8 mouse cellular contexts compared by ENCODE assay signal in the genomic region with DNA sequence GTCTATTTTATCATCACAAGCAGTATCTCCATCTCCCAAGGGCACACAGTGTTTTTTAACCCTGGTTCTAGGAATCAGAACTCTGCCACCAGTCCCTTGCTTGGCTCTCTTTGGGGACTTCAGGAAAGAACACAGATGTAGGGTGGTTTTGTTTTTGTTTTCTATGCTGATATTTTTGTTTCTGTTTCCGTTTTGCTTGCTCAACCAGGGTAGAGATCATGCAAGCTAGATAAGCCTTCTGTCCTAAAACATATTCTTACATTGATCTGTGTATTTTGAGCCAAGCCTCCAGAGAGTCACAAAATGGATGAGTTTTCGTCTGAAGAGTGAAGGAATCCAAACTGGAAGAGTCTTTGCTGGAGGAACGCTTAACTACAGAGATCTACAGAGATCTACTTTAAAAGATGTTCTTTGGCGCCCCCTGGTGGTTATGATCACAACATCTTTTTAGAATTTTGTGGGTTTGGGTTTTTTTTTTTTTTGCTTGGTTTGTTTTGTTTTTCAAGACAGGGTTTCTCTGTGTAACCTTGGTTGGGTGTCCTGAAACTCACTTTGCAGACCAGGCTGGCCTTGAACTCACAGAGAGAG. TPM values are rescaled to one million over a fixed set of nuclear protein-coding genes. Genes with fewer than 3 reads are reported as not detected.
DNase-seq lines count a peak whose midpoint lies in the region; ATAC-seq and TF ChIP-seq lines count a peak whose summit lies in the region.

No protein-coding gene starts in this region.

- no peak overlapping the region for H3K4me2 ChIP-seq in hindbrain, postnatal 0 days (ENCODE audit: low read depth, low read length)

- H3K9me3 ChIP-seq in hindbrain, postnatal 0 days (ENCODE audit: low read length): no peaks in the 10 kb centered on the region

- peak; percentile 73 for TF ChIP-seq CTCF in hindbrain, postnatal 0 days (IDR thresholded peaks at IDR 0.05; ENCODE audit: low read depth)
- TF ChIP-seq CTCF in liver, adult 2 months (IDR thresholded peaks at IDR 0.05; ENCODE audit: low read depth, low read length): no peak

- no peaks in the 10 kb centered on the region for H3K27me3 ChIP-seq in hindbrain, postnatal 0 days (ENCODE audit: insufficient read depth, low read length)
- H3K27me3 ChIP-seq in liver, adult 2 months (ENCODE audit: control insufficient read depth, insufficient read depth, low read length): no peaks in the 10 kb centered on the region

- no peaks in the 10 kb centered on the region for H3K36me3 ChIP-seq in hindbrain, postnatal 0 days (ENCODE audit: insufficient read depth, low read length)
- no peaks in the 10 kb centered on the region for H3K36me3 ChIP-seq in liver, adult 2 months (ENCODE audit: control insufficient read depth, insufficient read depth, low read length)

- no peak overlapping the region for H3K9ac ChIP-seq in hindbrain, postnatal 0 days (replicated peaks; ENCODE audit: low read length)
- H3K9ac ChIP-seq in liver, adult 2 months (ENCODE audit: low read depth, low read length): no peak overlapping the region

- H3K4me3 ChIP-seq in hindbrain, postnatal 0 days (ENCODE audit: low read length): no peak overlapping the region
- peak overlapping the region; percentile 56; the same call in 1 of the 2 replicates for H3K4me3 ChIP-seq in liver, adult 2 months (ENCODE audit: insufficient read depth, low read depth, low read length)

- no peak for ATAC-seq in hindbrain, postnatal 0 days
- peak; percentile 50; the same call in 1 of the 2 replicates for ATAC-seq in neutrophil, adult 5-6 weeks (ENCODE audit: extremely low read depth, insufficient number of reproducible peaks, low FRiP score, poor library complexity, severe bottlenecking)
- no peak; the same call in 1 of the 2 replicates for ATAC-seq in erythroid progenitor cell, adult 5-6 weeks (replicated peaks; ENCODE audit: low FRiP score, poor library complexity, severe bottlenecking)

- peak; percentile 81 for DNase-seq in urinary bladder, postnatal 14 days (ENCODE audit: low spot score)
- no peak for DNase-seq in urinary bladder, adult 18-20 months (ENCODE audit: low spot score in 2 of 2)
- peak; percentile 51 for DNase-seq in adrenal gland, adult 2 months
- DNase-seq in embryo, embryonic 10.5 days (ENCODE audit: low spot score): peak; percentile 93
- peak; percentile 94 for DNase-seq in hindbrain, postnatal 0 days (ENCODE audit: low spot score)
- peak; percentile 60 for DNase-seq in liver, adult 2 months (ENCODE audit: extremely low read depth, low read depth, low spot score)

- no peaks in the 10 kb centered on the region for H3K79me2 ChIP-seq in liver, adult 2 months (ENCODE audit: control insufficient read depth, insufficient read depth, low read length)

- WGBS in hindbrain, postnatal 0 days: 21% methylated on average over 4 of the region's 4 CpGs
- WGBS in liver, adult 2 months: 6% methylated on average over 4 of the region's 4 CpGs

- no peaks in the 10 kb centered on the region for H3K4me1 ChIP-seq in hindbrain, postnatal 0 days (ENCODE audit: insufficient read depth, low read length)
- H3K4me1 ChIP-seq in liver, adult 2 months (ENCODE audit: control insufficient read depth, insufficient read depth, low read length): no peaks in the 10 kb centered on the region

- no peak overlapping the region for H3K27ac ChIP-seq in hindbrain, postnatal 0 days
- H3K27ac ChIP-seq in liver, adult 2 months (replicated peaks; ENCODE audit: insufficient read depth, low read depth, low read length): no peak overlapping the region

- no peak for TF ChIP-seq POLR2A in liver, adult 2 months (IDR thresholded peaks at IDR 0.05; ENCODE audit: extremely low read depth, insufficient read depth, low read length)

RNA-seq across cellular contexts. Expression of a gene that starts 8.9 kb away (rescaled TPM):
- 10 to 100 TPM; 27.3 to 30.0 TPM for total RNA-seq in adrenal gland, adult 2 months (2021)
- polyA plus RNA-seq in adrenal gland, adult 2 months (2012; rRNA removed): 33.0 and 39.6 TPM in 2 replicates
- 32.1 and 54.8 TPM in 2 replicates for total RNA-seq in hindbrain, postnatal 0 days (2014; rRNA removed)
- polyA plus RNA-seq in hindbrain, postnatal 0 days (2015; fragmentation: Nextera tagmentation; extraction: Ambion mirVana): 19.3 and 22.6 TPM in 2 replicates
- 1.0 and 3.1 TPM in 2 replicates for total RNA-seq in liver, adult 2 months (2014; rRNA removed)
- 5.0 and 5.6 TPM in 2 replicates for polyA plus RNA-seq in liver, adult 2 months (2012; rRNA removed)
- 59.9 and 68.9 TPM in 2 replicates for total RNA-seq in neutrophil, adult 5-6 weeks (2017)
- total RNA-seq in erythroid progenitor cell, adult 5-6 weeks (2015; ENCODE audit: low replicate concordance): 11.5 and 14.3 TPM in 2 replicates
- total RNA-seq in erythroid progenitor cell, adult 5-6 weeks (2017; ENCODE audit: low replicate concordance): 3.5 and 9.0 TPM in 2 replicates

RNA-seq across cellular contexts. Expression of a gene that starts 35.8 kb away (rescaled TPM):
- total RNA-seq in adrenal gland, adult 2 months (2021): under 1 TPM; 0.17 to 0.55 TPM
- 0.45 and 0.86 TPM in 2 replicates for polyA plus RNA-seq in adrenal gland, adult 2 months (2012; rRNA removed)
- total RNA-seq in hindbrain, postnatal 0 days (2014; rRNA removed): 5.9 and 11.1 TPM in 2 replicates
- polyA plus RNA-seq in hindbrain, postnatal 0 days (2015; fragmentation: Nextera tagmentation; extraction: Ambion mirVana): 7.0 and 7.8 TPM in 2 replicates
- not detected in 2 replicates for total RNA-seq in liver, adult 2 months (2014; rRNA removed)
- not detected in 2 replicates for polyA plus RNA-seq in liver, adult 2 months (2012; rRNA removed)
- not detected in 2 replicates for total RNA-seq in neutrophil, adult 5-6 weeks (2017)
- not detected in 2 replicates for total RNA-seq in erythroid progenitor cell, adult 5-6 weeks (2015; ENCODE audit: low replicate concordance)
- not detected in 2 replicates for total RNA-seq in erythroid progenitor cell, adult 5-6 weeks (2017; ENCODE audit: low replicate concordance)

Comparison
In these comparisons a context has a peak if more than half of its experiments do, and no peak if none do; other contexts are left out.
1. DNase-seq: peak in urinary bladder, postnatal 14 days (single experiment), adrenal gland, adult 2 months (single experiment), embryo, embryonic 10.5 days (single experiment), hindbrain, postnatal 0 days (single experiment) and liver, adult 2 months (single experiment); none in urinary bladder, adult 18-20 months (0 of 2).